Mouse (Mus musculus): Measurements from ENCODE around the gene Cops8. TPM values are rescaled to one million over a fixed set of nuclear protein-coding genes. Genes with fewer than 3 reads are reported as not detected.

The Cops8 gene
- total and polyA plus RNA-seq, 3 experiments = 86.7 to 103 TPM; not detected in 1

GRCm38 (mm10) chr1:90638335-90638734 lies 35.6 kb downstream of the Cops8 start:
- H3K4me1 ChIP-seq (ENCODE audit: control insufficient read depth in 1 of 2, insufficient read depth in 2 of 2, low read length in 2 of 2) = no peaks in the 10 kb centered on the region

GRCm38 (mm10) chr1:90650781-90651437 lies 48.1 kb downstream of the Cops8 start:
- peak; percentile 23 for DNase-seq (ENCODE audit: low read depth, low spot score)
- Histone ChIP-seq H3K27me3 (ENCODE audit: control insufficient read depth in 1 of 2, insufficient read depth in 2 of 2, low read length in 2 of 2) (no peaks in the 10 kb centered on the region), H3K27ac (ENCODE audit: control insufficient read depth, low read depth, low read length) (no peak overlapping the region), H3K4me1 (ENCODE audit: control insufficient read depth in 1 of 2, insufficient read depth in 2 of 2, low read length in 2 of 2) (no peaks in the 10 kb centered on the region), H3K9ac (ENCODE audit: control insufficient read depth, low read depth, low read length, poor library complexity, severe bottlenecking) (no peak overlapping the region), H3K79me2 (ENCODE audit: control insufficient read depth, insufficient read depth, low read length, poor library complexity) (no peaks in the 10 kb centered on the region), H3K36me3 (ENCODE audit: control insufficient read depth in 1 of 2, insufficient read depth in 2 of 2, low read length in 2 of 2) (no peaks in the 10 kb centered on the region), H3K9me3 (replicated peaks; ENCODE audit: insufficient read depth, low read length) (no peaks in the 10 kb centered on the region), H3K4me3 (ENCODE audit: control insufficient read depth in 1 of 2, insufficient read depth in 1 of 2, low read depth in 2 of 2, low read length in 2 of 2) (no peak overlapping the region)
- no peak for TF ChIP-seq E2F4 (IDR thresholded peaks at IDR 0.05; ENCODE audit: borderline replicate concordance, low read depth, low read length)
- no peak for TF ChIP-seq MAX (IDR thresholded peaks at IDR 0.05; ENCODE audit: low read length)
- TF ChIP-seq BHLHE40 (IDR thresholded peaks at IDR 0.05; ENCODE audit: borderline replicate concordance, low read depth, low read length) = no peak
- TF ChIP-seq SMC3 (IDR thresholded peaks at IDR 0.05; ENCODE audit: low read depth, low read length) = peak; percentile 34
- TF ChIP-seq RCOR1 (IDR thresholded peaks at IDR 0.05; ENCODE audit: low read depth, low read length) = no peak
- no peak for TF ChIP-seq ELF1 (IDR thresholded peaks at IDR 0.05; ENCODE audit: low read depth, low read length)
- TF ChIP-seq MAZ (IDR thresholded peaks at IDR 0.05; ENCODE audit: low read depth, low read length) = no peak
- no peak for TF ChIP-seq ZMIZ1 (IDR thresholded peaks at IDR 0.05; ENCODE audit: low read depth, low read length)
- no peak for TF ChIP-seq MEF2A (IDR thresholded peaks at IDR 0.05; ENCODE audit: extremely low read depth, insufficient replicate concordance, low read depth, low read length, poor library complexity, severe bottlenecking)
- peak; percentile 45 to 59 (median 57) for TF ChIP-seq CTCF (IDR thresholded peaks at IDR 0.05 in 2 of 3, conservative IDR thresholded peaks at IDR 0.05 in 1 of 3; ENCODE audit: control insufficient read depth in 1 of 3, insufficient read depth in 1 of 3, low read depth in 2 of 3, low read length in 3 of 3, poor library complexity in 1 of 3, severe bottlenecking in 1 of 3)
- TF ChIP-seq POLR2AphosphoS2 (IDR thresholded peaks at IDR 0.05; ENCODE audit: low read length) = no peak
- no peak for TF ChIP-seq ZKSCAN1 (IDR thresholded peaks at IDR 0.05; ENCODE audit: low read depth, low read length)
- peak; percentile 38 for TF ChIP-seq RAD21 (IDR thresholded peaks at IDR 0.05; ENCODE audit: low read depth, low read length)
- TF ChIP-seq NRF1 (IDR thresholded peaks at IDR 0.05; ENCODE audit: insufficient read depth, low read depth, low read length, poor library complexity, severe bottlenecking) = no peak
- no peak for TF ChIP-seq MYC (IDR thresholded peaks at IDR 0.05; ENCODE audit: low read depth, low read length)
- no peak for TF ChIP-seq CHD2 (IDR thresholded peaks at IDR 0.05; ENCODE audit: low read length)
- no peak for TF ChIP-seq ZNF384 (IDR thresholded peaks at IDR 0.05; ENCODE audit: low read depth, low read length)
- no peak for TF ChIP-seq POLR2AphosphoS5 (IDR thresholded peaks at IDR 0.05; ENCODE audit: borderline replicate concordance, low read depth, low read length)
- no peak for TF ChIP-seq HCFC1 (IDR thresholded peaks at IDR 0.05; ENCODE audit: low read depth, low read length)
- no peak for TF ChIP-seq UBTF (IDR thresholded peaks at IDR 0.05; ENCODE audit: borderline replicate concordance, insufficient read depth, low read depth, low read length)
- TF ChIP-seq MXI1 (IDR thresholded peaks at IDR 0.05; ENCODE audit: low read depth, low read length) = no peak
- no peak for TF ChIP-seq MYB (IDR thresholded peaks at IDR 0.05; ENCODE audit: low read depth, low read length)

More at GRCm38 (mm10) chr1:90638335-90638734, 35.6 kb downstream of the Cops8 start:
- Histone ChIP-seq H3K36me3 (ENCODE audit: control insufficient read depth in 1 of 2, insufficient read depth in 2 of 2, low read length in 2 of 2) (no peaks in the 10 kb centered on the region), H3K9me3 (replicated peaks; ENCODE audit: insufficient read depth, low read length) (no peaks in the 10 kb centered on the region), H3K4me3 (ENCODE audit: control insufficient read depth in 1 of 2, insufficient read depth in 1 of 2, low read depth in 2 of 2, low read length in 2 of 2) (no peak overlapping the region), H3K9ac (ENCODE audit: control insufficient read depth, low read depth, low read length, poor library complexity, severe bottlenecking) (no peak overlapping the region), H3K27ac (ENCODE audit: control insufficient read depth, low read depth, low read length) (no peak overlapping the region), H3K27me3 (ENCODE audit: control insufficient read depth in 1 of 2, insufficient read depth in 2 of 2, low read length in 2 of 2) (no peaks in the 10 kb centered on the region), H3K79me2 (ENCODE audit: control insufficient read depth, insufficient read depth, low read length, poor library complexity) (no peaks in the 10 kb centered on the region)
- no peak for DNase-seq (ENCODE audit: low read depth, low spot score)
- TF ChIP-seq ZNF384 (IDR thresholded peaks at IDR 0.05; ENCODE audit: low read depth, low read length) (no peak), USF2 (IDR thresholded peaks at IDR 0.05; ENCODE audit: borderline replicate concordance in 1 of 2, insufficient read depth in 1 of 2, low read depth in 1 of 2, low read length in 2 of 2) (no peak), MXI1 (IDR thresholded peaks at IDR 0.05; ENCODE audit: low read depth, low read length) (no peak), POLR2AphosphoS2 (IDR thresholded peaks at IDR 0.05; ENCODE audit: low read length) (no peak), EP300 (IDR thresholded peaks at IDR 0.05; ENCODE audit: low read depth in 1 of 2, low read length in 2 of 2) (no peak), MAZ (IDR thresholded peaks at IDR 0.05; ENCODE audit: low read depth, low read length) (no peak), ZKSCAN1 (IDR thresholded peaks at IDR 0.05; ENCODE audit: low read depth, low read length) (no peak), POLR2A (IDR thresholded peaks at IDR 0.05; ENCODE audit: control insufficient read depth in 1 of 2, insufficient read depth in 1 of 2, low read depth in 1 of 2, low read length in 2 of 2, poor library complexity in 1 of 2) (no peak), JUND (IDR thresholded peaks at IDR 0.05; ENCODE audit: low read depth, low read length) (no peak), TAL1 (IDR thresholded peaks at IDR 0.05; ENCODE audit: low read length) (no peak), ELF1 (IDR thresholded peaks at IDR 0.05; ENCODE audit: low read depth, low read length) (no peak), MYC (IDR thresholded peaks at IDR 0.05; ENCODE audit: low read depth, low read length) (no peak), KAT2A (conservative IDR thresholded peaks at IDR 0.05; ENCODE audit: low read depth, low read length) (no peak), CHD1 (IDR thresholded peaks at IDR 0.05; ENCODE audit: low read depth, low read length) (no peak)

Measured in MEL (cell line).